Mouse (Mus musculus) kidney, postnatal 10 days (tissue): ENCODE data around the gene Cep95.

Source experiments
- DNase-seq: peaks from one replicate; pipeline ENCODE4 v3.0.0; 2021; ENCODE audit warnings: mixed read lengths

The Cep95 gene

GRCm38 (mm10) chr11:106815331-106815730, 26.3 kb downstream of the Cep95 start:
- no peak for DNase-seq

DNA sequence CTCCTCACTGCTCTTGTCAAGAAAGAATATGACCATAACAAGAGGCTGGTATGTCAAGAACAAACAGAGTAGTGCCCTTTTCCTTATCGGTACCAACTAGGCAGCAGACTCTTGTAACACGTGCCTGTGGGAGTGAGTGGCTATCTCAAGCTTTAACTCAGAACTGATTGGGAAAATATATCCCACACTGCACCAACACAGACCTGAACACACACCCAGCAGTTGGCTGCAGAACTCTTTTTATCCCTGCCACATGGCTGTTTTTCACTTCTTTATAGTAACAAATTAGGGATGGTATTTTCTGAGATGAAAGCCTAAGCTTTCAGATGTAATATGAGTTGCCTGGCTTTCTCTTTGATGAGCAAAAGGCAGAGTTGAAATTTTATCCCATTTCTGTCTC, 26.7 kb downstream of the Cep95 start:
- DNase-seq: no peak

- peak; percentile 44 for DNase-seq
These were observed 27.3 kb downstream of the Cep95 start for GRCm38 (mm10) chr11:106816316-106816715.

DNA sequence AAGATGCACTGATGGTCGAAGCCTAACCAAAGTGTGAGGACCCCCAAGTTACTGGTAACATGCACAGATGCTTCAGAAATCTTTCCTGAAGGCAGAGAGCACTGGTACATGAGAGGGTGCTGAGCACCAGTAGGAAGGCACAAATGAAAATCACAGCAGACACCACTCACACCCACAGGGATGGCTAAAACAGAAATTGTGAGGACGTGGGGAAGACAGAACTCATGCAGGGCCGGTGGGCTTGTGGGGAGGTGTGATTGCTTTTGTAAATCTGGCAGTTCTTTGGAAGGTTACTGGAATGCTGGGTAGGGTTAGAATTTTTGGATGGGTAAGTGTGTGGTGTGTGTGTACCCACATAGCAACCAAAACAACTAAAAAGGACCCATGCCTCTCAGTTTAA, 28.1 kb downstream of the Cep95 start:
- DNase-seq: no peak

DNA sequence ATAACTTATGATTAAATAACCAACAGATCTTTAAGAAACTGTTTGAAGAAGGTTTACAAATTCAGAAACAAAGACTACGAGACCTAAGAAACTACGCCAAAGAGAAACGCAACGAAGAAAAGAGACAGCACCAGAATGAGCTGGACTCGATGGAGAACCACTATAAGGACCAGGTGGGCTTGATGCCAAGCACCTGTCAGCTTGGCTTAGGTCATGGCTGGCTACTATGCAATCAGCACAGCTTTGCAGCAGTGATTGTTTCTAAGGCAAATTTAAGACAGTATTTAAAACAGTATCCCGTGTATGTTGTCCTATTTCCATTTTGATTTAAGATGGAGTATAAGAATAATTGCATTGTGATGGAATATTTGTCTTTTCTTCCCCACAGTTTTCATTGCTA, 28.8 kb downstream of the Cep95 start:
- DNase-seq: peak; percentile 27

- DNase-seq: peak; percentile 53
These were observed 29.3 kb downstream of the Cep95 start for GRCm38 (mm10) chr11:106818341-106818740.

DNA sequence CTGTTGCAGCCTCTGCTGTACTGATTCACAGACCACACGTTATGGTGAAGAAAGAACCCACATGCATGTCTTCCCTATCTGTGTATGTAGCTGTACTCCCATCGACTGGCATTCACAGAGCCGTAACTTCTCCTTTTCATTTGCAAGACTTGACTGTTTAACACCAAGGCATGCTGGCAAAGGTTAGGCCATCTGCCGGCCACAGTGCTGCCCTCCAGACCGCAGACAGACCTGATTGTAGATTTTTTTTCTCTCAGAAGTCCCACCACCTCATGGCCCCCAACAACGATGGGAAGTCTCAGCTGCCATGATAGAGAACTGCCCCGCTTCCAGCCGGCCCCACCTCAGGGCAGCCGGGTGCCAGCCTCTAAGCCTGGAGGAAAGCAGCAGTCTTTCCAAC, 30.5 kb downstream of the Cep95 start:
- DNase-seq: no peak

GRCm38 (mm10) chr11:106820252-106820651, 31.2 kb downstream of the Cep95 start:
- no peak for DNase-seq

- DNase-seq: peak; percentile 89
These were observed 31.9 kb downstream of the Cep95 start for GRCm38 (mm10) chr11:106820972-106821371.

- DNase-seq: no peak
These were observed 32.3 kb downstream of the Cep95 start for GRCm38 (mm10) chr11:106821397-106821796.

DNA sequence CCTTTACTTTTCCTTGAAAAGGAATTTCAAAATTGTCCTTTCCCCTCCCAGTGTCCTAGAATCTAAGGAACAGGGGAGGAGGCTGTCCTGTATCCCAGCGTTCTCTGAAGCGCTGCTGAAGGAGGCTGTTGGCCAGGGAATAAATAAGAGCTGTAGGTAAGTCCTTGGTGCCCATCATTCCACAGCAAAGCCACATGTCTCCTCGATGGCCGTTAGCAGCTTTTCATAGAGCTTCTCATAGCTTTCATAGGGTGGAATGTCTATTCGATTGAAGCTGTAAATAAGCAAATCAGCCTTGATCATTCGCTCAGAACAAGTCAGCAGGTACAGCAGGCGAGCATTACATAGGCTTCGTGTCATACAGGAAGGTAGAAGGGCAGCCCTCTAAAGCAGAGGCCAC, 33.4 kb downstream of the Cep95 start:
- no peak for DNase-seq

- no peak for DNase-seq
These were observed 33.9 kb downstream of the Cep95 start for GRCm38 (mm10) chr11:106822911-106823310.

GRCm38 (mm10) chr11:106823741-106824140, 34.7 kb downstream of the Cep95 start:
- no peak for DNase-seq

DNA sequence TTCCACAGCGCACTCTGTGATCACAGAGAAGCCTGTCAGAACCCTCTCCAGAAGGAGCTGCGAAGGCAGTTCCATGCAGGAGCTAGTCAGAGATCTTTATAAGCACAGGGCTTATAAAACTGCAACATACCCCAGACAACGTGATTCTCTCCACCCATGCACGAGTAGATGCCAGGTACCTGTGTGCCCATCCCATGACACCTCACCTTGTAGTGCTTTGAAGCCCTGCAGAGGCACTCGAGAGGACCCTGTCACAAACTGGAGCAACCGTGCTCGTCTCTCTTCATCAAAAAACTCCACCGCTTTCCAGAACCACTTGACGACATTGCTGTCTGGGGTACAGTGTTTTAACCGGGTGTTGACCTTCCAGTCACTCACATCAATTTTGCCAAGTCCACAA, 35.4 kb downstream of the Cep95 start:
- DNase-seq: no peak

DNA sequence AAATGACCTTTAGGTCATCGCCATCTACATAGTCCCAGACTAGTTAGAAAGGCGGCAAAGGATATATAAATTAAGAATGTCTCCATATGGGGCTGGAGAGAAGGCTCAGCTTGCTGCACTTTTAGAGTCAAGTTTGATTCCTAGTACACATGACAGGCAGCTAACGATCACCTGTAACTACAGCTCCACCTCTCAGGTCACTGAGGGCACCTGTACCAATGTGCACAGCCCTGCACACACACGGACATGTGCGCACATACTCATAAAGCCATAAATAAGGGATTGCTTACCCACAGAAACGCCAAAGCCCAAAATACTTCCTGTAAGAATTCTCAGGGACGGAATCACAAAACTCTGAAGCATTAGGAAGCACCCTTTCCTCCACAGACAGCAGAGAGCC, 39.0 kb downstream of the Cep95 start:
- no peak for DNase-seq

DNA sequence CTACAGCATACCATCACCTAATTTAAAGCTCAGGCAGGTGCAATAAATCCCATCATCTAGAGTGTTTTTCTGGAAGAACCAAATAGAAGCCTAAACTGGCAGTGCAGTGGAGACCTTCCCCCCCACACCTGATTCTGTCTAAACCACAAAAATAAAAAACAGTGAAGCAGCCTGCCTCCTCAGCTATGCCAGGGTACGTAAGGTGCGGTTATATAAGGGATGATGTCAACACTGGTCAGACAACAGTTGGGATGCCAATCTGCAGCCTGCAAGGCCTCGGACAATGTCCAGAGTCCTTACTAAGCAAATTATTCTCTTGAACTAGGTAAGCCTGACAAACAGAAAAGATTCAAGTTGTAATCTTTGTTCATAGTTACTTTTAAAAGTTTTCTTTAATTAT, 53.0 kb downstream of the Cep95 start:
- no peak for DNase-seq

GRCm38 (mm10) chr11:106851438-106851837, 62.4 kb downstream of the Cep95 start:
- DNase-seq: no peak
